Mouse (Mus musculus): ENCODE measurements around the gene Rnpep. TPM values are rescaled to one million over a fixed set of nuclear protein-coding genes. Genes with fewer than 3 reads are reported as not detected.

The Rnpep gene
- 36.5 and 52.8 TPM in 2 replicates for polyA plus RNA-seq (2012; ENCODE audit: low replicate concordance)

DNA sequence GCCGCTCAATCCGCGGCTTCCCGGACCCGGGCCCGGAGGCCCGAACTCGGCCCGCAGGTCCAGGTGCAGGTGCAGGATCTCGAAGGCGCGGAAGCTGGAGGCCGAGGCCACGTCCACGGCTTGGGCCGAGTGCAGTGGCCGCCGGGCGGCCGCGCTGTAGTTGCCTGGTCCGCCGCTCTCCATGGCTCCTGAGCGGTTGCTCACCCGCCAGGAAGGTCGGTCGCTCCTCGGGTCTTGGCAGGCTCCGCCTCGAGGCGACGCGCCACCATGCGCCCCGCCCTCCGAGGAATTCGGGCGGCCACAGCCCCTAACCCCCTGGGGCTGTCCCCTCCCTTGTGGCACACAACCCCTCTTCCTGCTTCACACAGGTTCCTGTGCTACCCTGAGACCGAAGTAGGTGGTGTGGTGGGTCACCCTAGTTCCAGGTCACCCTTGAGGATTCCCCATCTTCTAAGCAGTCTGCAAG is at the start of gene Rnpep:
Rnpep (minus strand) TSS at position 259 of the 466 bp plus-strand sequence.

DNA sequence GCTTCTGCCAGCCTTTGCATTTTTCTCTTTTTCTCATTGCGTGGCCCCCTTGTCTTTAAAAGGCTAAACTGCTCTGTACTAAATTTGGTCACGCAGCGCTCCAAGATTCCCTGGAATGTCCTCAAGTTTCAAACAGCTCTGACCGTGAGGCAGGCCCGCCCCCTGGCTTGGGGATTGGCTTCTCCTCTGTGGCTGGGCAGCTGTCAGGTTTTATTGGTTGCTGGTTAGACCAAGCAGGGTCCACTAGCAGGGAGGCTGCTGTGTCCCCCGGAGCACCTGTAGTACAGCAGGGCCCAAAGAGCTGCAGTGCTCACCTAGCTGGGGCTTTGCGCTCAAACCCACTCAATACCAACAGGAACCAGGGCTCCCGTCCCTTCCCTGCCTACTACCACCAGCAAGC is 40.7 kb upstream of the Rnpep start, which contains the start of gene Lmod1:
Lmod1 (plus strand) TSS at position 237 of the 400 bp plus-strand sequence.

DNA sequence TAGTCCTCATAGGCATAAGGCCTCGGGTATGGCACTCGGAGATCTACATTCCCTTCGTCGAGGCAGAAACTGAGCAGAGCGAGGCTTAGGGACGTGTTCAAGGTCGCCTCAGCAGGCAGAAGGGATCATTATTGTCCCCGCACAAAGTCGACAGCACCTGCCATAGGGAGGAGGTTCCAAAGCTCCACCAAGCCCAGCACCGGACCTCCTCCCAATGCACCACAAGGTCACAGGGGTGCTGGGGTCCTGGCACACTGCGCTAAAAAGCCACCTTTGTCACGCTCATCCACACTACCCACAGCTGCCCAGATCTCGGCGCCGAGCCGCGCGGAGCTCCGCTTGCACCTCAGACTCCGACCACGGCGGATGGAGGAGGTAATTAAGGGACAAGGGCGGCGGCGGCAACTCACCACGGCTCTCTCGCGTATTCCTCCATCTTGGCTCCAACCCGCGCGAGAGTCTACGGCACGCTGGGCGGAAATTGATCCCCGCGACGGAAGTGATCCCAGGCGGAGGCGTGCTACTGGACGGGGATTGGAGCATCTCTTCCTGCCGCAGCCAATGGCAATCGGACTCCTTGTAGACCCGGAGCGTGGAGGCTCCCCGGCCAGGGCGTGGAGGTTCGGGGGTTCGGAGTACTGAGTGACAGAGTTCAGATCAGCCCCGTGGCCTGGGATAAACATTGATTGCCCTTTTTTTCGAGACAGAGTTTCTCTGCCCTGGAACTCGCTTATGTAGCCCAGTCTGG is 29.6 kb upstream of the Rnpep start, which contains the start of gene Timm17a:
Timm17a (minus strand) TSS at position 495 of the 748 bp plus-strand sequence.

DNA sequence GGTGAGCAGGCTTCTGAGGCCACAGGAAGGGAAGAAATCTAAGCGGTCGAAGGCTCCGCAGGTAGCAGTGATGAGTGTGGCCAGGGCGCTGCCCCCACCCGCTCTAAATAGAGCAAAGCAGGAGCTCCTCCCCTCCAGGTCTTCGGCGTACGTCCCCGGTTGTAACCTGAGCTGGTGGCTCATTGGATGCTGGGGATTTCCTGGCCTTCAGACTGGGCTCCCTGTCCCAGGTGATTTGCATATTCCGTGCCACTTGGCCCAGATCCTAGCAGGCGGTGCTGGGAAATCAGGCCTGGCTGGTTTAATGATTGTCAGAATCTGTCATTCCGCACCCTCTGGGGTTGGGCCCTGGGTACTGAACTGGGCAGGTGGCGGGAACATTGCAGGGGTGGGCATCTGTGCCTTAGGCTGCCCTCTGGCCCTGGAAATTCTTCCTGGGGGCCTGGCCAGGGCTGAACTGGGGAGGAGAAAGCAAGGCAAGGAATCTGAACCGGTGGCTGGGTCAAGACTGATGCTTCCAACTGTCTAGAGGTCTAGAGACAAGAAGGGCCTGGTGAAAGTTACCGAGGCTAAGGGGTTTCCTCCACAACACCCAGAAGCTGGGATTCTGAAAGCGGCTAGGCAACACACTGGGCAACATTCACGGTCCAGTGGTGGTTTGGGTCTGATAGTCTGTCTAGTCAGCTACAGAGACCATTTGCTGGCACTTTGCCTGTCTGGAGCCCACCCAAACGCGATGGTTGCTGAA is 25.3 kb downstream of the Rnpep start, which contains the start of gene Elf3:
Elf3 (minus strand) TSS at position 189 of the 748 bp plus-strand sequence.

Other genes starting within 250 kb of the Rnpep start
- 0.04 TPM in 1 of 2 replicates, not detected in the other for gene Lgr6, start 178.8 kb downstream of the Rnpep start, polyA plus RNA-seq (2012; ENCODE audit: low replicate concordance)
- gene Ptpn7, start 151.4 kb downstream of the Rnpep start, polyA plus RNA-seq (2012; ENCODE audit: low replicate concordance) = 63.6 and 82.9 TPM in 2 replicates
- 116 and 131 TPM in 2 replicates for gene Arl8a, start 137.3 kb downstream of the Rnpep start, polyA plus RNA-seq (2012; ENCODE audit: low replicate concordance)
- not detected in 2 replicates for gene Gpr37l1, start 116.4 kb downstream of the Rnpep start, polyA plus RNA-seq (2012; ENCODE audit: low replicate concordance)
- gene Elf3, start 25.5 kb downstream of the Rnpep start, polyA plus RNA-seq (2012; ENCODE audit: low replicate concordance) = 0.06 TPM in 1 of 2 replicates, not detected in the other
- gene Timm17a, start 29.7 kb upstream of the Rnpep start, polyA plus RNA-seq (2012; ENCODE audit: low replicate concordance) = 1.4 and 2.3 TPM in 2 replicates
- gene Lmod1, start 40.7 kb upstream of the Rnpep start, polyA plus RNA-seq (2012; ENCODE audit: low replicate concordance) = not detected in 2 replicates
- 0.47 and 0.56 TPM in 2 replicates for gene Shisa4, start 91.2 kb upstream of the Rnpep start, polyA plus RNA-seq (2012; ENCODE audit: low replicate concordance)
- 10.3 and 12.4 TPM in 2 replicates for gene Ipo9, start 146.4 kb upstream of the Rnpep start, polyA plus RNA-seq (2012; ENCODE audit: low replicate concordance)

Data from hematopoietic multipotent progenitor cell, adult 10-12 weeks (in vitro differentiated cells).